Mouse (Mus musculus): ENCODE results near the gene Vtcn1.

- TF ChIP-seq CTCF (IDR thresholded peaks at IDR 0.05; ENCODE audit: low read depth) (no peak), EP300 (IDR thresholded peaks at IDR 0.05; ENCODE audit: low read depth) (no peak)
These were observed 25.2 kb downstream of the Vtcn1 start for GRCm38 (mm10) chr3:100850468-100850867.
